Mouse (Mus musculus): ENCODE results near the gene Rpl13.

Rpl13 gene

DNA sequence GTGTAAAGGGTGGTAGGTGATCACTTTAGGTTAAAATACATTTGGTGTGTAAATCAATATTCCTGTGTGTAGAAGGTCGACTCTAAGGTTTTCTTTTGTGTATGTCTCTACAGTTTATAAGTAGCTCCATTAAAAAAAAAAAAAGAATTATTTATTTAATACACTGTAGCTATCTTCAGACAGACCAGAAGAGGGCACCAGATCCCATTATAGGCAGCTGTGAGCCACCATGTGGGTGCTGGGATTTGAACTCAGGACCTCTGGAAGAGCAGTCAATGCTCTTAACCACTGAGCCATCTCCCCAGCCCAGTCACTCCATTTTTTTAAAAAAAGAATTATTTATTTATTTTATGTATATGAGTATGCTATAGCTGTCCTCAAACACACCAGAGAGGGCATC, 5.9 kb downstream of the Rpl13 start:
- DNase-seq (ENCODE audit: low spot score): no peak

DNA sequence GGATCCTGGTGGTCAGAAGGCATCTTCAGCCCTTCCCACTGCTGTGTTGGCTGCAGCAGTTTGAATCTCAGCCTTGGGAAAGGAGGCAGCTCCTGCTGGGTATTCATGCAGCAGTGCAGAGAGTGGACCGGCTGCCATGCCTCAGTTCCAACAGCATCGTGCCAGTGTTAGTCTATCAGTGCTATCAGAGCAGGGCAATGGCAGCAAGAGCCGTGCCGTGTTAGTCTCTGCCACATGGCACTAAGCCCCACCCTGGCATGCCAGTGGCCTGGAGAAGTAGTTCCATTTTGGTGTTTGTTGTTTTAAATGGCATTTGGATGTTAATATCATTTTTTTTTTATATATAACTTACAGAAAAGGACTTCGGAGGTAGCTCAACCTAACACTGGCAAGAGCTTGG, 6.8 kb downstream of the Rpl13 start:
- no peak for DNase-seq (ENCODE audit: low spot score)

DNA sequence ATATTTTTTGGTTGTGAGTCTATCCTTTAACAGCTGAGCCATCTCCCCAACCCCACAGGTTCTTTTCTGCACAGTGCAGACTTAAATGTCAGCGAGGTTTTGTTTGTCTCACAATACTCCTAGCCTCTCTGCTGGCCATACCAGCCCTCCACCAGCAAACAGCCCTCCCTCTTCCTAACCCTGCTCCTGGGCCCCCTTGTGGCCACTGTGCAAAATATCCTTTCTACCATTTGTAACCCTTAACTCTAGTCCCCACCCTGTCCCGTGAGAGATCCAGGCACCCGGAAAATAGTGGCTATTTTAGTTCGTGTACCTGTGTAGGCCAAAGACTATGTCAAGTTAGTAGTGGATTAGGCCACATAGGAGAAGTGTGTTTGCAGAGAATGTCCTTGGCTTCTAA, 8.5 kb downstream of the Rpl13 start:
- no peak for DNase-seq (ENCODE audit: low spot score)

DNA sequence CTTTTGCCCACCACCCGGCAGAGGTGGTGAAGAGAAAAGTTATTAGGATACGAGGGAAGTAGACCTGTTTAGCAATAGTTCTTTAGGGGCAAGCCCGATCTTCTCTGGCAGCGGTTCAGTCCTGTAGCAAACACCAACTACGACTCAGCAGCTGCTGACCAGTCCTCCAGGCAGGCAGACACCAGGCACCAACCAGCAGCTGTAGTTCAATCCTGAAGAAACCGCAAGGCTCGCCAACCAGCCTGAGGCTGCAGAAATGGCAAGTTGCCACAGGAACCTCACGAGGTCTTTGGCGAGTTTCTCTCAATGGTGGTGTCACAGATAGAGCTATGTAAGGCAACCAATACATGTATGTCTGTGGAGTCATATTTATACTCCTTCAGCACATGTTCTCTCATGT, 10.7 kb downstream of the Rpl13 start:
- no peak for DNase-seq (ENCODE audit: low spot score)

DNA sequence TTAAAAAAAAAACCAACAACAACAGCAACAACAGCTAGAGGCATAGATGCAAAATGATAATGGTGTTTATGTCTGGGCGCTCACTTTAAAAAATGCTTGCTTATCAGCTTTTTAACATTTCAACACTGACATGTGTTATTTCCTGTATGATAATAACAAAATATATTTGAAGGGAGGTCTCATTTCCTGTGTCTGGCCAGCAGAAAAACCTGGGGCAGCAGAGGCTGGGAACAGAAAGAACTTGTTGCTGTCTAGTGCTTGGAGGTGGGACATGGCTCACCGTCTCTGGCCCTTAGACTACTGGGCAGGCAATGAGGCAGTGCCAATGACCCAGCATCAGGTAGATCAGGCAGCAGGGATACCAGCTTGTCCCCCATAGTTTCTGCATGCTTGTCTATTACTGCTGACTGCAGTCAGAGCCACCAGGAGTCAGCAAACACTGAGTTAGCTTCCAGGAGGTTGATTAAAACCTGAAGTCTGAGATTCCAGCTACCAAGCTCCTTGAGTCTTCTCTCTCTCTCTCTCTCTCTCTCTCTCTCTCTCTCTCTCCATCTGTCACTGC, 11.8 kb downstream of the Rpl13 start:
- DNase-seq (ENCODE audit: low spot score): no peak

DNA sequence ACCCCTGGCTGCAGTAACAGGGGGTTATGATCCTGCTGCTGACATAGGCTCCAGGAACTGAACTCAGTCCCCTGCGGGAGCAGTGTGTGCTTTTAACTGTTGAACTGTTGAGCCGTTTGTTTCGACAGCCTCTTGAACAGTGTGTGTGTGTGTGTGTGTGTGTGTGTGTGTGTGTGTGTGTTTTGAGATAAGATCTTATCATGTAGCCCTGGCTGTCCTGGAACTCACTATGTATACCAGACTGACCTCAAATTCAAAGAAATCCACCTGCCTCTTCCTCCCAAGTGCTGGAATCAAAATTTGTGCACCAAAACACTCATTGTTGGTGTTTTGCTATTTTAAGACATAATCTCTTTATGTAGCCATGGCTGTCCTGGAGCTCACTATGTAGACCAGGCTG, 12.5 kb downstream of the Rpl13 start:
- no peak for DNase-seq (ENCODE audit: low spot score)

DNA sequence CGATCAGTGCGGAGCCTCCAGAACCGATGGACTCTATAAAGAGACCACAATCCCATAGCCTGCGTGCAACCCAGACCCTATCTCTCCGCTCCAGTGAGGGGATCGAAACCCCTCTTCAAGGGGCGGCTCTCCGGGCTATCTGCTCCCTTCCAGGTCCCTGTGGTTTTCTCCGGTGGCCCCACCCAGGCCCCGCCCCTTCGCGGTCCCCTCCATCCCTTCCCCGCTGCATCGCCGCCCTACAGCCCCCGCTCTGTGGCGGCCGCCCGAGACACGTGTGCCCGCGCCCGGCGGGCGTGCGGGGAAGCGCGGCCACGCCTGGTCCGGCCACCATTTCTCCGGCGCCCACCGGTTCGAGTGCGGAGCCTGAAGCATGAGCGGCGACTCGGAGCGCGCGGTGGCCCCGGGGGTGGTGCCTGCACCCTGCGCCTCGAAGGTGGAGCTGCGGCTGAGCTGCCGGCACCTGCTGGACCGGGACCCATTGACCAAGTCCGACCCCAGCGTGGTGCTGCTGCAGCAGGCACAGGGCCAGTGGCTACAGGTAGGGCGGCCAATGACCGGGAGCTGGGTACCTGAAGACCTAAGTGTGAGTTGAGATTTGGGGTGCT, 15.1 kb downstream of the Rpl13 start, which contains the start of gene Cpne7:
Cpne7 (plus strand) TSS at position 248 of the 605 bp plus-strand sequence.
- DNase-seq (ENCODE audit: low spot score): no peak

DNA sequence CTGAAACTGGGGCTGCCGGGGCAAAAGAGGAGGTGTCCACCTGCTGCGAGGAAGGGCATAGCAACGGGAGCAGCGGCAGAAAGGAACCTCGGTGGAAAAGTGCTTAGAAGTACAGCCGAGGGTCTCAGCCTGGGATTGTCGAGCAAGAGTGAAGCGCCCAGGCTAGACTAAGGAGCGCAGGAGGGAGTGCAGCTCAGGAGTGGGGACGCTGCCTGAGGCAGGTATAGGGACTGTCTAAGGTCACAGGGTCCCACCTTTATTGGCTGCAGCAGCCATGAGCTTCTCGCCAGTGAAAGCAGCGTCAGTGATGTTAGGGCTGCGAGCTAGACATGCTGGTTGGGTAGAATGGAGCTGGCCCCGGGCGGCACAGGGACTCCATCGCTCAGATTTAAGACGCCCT, 15.6 kb downstream of the Rpl13 start:
- no peak for DNase-seq (ENCODE audit: low spot score)

DNA sequence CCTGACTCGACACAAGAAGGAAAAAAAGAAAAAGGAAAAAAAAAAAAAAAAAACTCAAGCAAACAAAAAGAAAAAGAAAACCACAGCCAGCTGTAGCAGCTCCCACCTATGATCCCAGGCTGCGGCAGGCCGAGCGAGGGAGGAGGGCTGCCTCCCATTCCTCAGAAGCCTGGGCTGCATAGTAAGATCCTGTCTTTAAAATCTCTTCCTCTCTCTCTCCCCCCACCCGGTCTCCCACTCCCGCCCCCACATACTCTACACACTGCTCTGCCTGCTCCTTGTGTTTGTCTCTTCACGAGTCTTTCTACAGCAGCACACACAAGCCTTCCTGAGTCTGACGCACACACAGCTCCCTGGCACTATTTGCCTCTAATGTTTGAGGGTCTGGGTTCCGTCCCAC, 19.9 kb downstream of the Rpl13 start:
- no peak for DNase-seq (ENCODE audit: low spot score)

DNA sequence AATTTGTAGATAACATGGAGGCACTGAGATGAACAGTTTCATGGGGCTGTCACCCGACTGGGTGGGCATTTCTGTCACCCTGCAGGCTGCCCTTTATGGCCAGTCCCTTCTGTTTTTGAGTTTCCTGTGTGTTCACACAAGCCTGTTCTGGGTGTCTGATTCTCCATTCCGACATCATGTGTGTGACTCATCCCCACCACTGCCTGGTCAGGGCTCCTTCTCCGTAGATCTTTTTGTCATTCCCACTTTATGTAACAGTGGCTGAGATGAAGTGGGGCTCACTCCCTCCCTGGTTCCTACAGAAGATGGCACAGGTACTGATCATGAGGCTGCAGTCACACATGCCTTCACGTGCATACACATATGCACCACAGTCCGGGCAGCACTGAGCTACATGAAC, 20.5 kb downstream of the Rpl13 start:
- DNase-seq (ENCODE audit: low spot score): no peak

DNA sequence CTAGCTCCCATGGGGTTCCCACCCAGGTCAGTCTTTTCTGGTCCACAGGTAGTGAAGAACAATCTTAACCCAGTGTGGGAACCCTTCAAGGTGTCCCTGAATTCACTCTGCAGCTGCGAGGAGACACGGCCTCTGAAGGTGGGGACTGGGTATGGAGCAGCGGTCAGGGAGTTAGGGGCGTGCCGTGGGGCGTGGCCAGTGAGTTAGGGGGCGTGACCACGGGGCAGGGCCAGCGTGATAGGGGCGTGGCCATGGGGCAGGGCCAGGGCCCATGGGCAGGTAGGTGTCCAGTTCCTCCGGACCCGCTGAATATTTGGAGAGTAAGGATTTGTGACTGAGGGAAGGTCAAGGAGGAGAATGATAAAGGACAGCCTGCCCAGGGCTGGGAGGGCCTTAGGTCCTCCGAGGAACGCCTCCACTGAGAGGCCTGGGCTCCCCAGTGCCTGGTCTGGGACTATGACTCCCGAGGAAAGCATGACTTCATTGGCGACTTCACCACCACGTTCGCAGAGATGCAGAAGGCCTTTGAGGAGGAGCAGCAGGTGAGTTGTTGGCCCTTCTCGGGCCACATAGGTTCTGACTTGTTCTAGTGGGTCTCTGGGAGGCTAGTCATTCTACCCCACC, 24.2 kb downstream of the Rpl13 start:
- no peak for DNase-seq (ENCODE audit: low spot score)

DNA sequence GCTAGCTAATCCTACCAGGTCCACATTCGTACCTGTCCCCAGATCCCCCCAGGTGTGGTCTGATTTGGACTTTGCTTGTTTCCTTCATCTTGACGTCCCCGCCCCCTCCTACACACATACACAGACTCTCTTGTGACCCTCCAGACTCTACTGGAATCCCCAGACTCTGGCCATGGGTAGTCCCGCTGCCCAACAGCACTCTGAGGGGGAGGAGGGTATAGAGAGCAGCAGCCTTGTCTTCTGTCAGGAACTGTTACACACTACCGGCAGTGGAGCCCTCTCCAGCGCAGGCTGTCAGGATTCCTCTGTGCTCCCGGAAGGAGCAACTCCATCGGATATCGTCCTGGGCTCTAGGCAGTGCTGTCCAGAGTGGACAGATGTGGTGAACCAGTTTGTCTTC, 28.9 kb downstream of the Rpl13 start:
- no peak for DNase-seq (ENCODE audit: low spot score)

DNA sequence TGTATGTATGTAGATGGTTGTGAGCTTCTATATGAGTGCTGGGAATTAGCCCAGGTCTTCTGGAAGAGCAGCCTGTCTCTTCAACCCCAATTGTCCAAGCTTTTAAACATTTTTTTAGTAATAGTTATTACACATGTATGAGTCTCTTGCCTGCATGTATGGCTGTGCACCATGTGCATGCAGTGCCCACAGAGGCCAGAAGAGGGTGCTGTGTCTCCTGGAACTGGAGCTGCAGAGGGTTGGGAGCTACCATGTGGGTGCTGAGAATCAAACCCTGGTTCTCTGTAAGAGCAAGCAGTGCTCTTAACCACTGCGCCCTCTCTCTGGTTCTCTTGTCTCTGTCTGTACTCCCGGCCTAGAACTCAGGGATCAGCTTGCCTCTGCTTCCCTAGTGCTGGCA, 30.8 kb downstream of the Rpl13 start:
- no peak for DNase-seq (ENCODE audit: low spot score)

DNA sequence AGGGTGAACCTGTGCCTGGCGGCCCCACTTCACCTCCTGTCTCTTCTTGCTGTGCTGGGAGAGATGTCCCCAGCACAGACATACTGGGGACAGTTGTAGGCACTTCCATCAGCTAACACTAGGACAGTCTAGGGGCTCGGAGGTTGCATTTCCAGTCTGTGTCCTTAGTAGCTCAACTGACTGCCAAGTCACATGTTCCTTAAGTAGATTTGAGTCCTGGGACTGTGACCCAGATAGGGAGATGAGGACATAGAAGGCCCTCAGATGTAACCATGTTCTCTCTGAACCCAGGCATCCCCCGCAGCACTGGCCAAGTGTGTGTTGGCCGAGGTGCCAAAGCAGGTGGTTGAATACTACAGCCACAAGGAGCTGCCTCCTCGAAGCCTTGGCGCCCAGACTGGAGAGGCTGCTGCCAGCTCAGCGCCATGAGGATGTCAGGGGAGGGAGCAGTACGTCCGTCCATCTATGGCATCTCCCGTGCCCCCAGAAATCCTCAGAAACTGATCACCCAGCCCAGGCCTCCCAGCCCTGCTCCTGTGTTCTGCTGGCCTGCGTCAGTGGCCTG, 32.1 kb downstream of the Rpl13 start:
- DNase-seq (ENCODE audit: low spot score): no peak

DNA sequence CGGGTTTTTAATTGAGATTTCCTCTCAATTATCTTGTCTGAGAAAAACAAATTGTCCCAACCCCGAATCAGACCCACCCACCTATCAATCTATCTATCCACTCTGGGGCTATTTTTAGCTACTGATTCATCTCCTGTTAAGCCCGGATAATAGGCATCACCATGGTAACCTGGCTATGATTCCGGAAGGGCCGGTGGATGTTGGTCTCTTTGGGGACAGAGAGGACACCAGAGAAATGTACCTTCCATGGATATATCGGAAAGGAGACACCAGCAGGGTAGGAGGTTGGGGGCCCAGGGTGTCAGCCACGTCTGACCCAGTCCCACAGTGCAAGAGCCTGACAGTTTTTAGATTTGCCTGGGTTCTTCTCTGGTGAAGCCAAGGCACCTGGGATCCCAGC, 33.3 kb downstream of the Rpl13 start:
- DNase-seq (ENCODE audit: low spot score): no peak

DNA sequence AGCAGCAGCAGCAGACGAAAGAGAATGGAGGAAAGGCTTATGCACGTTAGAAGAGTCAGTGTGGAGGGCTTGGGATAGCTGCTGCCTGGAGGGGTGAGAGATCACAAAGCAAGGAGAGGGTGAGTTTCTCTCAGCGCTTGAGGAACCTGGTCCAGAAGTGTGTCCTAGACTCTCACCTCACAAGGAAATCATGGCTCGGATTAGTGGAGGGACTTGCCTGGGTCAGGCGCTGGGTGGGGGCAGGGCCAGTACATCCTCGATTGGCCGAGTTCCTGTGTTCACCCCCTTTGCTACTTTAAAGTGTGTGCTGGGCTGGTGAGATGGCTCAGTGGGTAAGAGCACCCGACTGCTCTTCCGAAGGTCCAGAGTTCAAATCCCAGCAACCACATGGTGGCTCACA, 33.7 kb downstream of the Rpl13 start:
- DNase-seq (ENCODE audit: low spot score): no peak

DNA sequence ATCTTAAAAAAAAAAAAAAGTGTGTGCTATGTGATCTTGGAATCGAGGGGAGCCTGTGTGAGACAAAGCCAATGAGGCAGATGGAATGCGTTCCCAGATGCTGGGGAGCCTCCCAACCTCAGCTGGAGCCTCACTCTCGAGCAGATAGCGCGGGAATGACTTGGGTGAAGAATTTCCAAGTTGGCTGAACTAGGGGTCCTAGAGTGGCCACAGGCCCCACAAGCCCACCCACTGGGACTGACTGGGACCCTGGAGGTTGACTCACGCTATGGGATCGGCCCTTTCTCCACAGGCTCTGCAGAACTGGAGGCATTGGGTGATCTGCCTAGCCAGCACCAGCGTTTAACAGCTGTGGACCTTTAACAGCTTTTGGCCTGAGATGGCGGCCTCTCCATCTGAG, 34.1 kb downstream of the Rpl13 start:
- no peak for DNase-seq (ENCODE audit: low spot score)

DNA sequence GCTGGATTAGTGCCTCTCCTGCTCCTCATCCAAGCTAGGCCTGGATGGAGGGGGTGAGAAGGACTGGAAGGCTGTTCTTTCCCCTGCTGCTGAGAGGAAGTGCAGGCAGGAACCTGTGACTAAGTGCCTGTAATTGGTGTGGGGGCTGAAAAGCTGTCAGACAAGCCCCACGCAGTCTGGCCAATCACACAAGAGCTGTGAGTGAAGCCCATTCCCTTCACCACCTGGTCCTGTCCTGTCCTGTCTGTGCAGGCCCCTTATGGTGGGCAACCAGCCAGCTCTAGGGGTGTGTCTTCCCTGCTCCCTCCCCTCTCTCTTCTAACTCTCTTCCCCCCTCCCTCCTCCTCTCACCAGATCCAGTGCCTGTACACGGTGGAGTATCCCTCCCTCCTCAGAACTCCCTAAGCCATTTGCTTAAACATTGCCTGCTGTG, 35.5 kb downstream of the Rpl13 start:
- no peak for DNase-seq (ENCODE audit: low spot score)

DNA sequence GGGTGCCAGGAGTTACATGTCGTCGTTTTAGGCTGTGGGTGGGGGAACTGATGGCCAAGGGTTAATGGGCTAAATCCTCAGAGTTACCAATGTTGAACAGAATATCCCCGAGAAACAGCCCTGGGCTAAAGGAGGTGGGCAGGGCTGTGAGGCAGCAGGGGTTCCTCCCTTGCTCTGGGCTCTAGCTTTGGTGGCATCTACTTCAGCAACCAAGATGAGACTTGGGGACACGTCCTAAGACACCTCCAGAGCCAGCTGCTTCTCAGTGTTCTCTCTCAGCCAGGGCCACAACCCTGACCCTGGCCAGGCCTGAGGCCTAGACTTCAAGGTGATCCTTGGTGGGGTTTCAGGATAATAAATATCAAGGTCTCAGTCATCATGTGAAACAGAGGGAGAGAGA, 36.6 kb downstream of the Rpl13 start:
- no peak for DNase-seq (ENCODE audit: low spot score)

DNA sequence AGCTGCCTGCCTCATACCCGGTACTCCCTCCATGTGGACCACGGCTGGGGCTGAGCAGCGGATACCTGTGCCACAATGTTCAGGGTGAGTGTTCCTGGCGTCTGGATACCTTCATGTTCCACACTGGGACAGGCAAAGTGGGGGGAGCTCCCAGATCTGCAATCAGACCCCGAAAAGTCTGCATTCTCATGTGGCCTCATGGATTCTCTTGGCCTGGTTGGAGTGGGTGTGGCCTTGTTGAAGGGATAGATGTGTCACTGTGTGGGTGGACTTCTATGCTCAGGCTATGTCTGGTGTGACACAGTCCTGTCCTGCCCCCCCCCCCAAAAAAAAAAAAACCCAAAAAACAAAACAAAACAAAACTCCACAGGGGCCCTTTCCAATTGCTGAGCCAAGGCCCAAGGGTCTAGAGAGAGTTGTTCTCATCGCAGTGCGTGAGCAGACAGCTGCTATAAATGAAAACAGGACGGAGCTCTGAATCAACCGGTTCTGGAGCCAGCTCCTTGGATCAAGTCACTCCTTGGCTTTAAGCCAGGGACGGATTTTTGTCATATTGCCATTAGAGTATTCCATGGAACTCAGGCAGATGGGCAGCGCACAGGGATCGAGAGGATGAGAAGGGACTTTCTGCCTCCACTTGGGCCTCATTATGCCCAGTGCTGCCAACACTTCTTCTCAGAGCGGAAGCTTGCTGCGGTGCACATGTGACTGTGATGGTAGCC, 39.8 kb downstream of the Rpl13 start:
- DNase-seq (ENCODE audit: low spot score): peak; percentile 56

DNA sequence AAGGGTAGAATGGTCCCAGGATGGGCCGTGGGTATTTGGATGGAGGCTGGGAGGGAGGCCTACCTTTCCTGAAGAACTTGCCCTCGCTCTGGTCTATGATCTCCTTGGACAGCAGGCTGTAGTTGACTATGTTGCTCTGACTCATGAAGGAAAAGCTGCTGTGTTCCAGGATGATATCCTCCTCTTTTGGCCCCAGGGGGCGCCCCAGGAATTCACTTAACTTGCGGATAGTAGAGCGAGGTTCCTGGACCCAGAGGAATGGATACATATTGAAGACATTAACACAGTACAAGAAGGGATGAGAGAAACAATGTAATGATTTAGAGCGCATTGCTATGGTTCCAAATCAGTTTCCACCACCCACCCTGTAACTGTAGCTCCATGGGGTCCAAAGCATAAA, 43.1 kb downstream of the Rpl13 start:
- no peak for DNase-seq (ENCODE audit: low spot score)

DNA sequence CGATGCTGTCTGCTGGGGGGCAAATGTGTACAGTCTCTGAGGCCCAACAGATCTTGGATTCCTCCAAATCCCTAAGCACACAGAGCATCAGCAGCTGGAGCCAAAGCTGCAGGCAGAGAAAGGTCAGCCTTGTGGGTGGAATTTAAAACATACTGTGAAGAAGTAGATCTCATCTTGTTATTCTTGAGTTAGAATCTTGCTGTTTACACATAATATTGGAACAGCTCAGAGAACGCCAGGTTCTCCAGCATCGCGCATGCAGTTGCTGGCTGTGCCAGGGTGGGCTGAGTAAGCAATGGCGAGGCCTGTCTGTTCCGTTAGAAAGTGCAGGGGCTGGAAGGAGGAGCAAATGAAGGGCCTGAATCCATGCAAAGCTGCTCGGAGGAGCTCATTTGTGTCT, 44.2 kb downstream of the Rpl13 start:
- DNase-seq (ENCODE audit: low spot score): no peak

DNA sequence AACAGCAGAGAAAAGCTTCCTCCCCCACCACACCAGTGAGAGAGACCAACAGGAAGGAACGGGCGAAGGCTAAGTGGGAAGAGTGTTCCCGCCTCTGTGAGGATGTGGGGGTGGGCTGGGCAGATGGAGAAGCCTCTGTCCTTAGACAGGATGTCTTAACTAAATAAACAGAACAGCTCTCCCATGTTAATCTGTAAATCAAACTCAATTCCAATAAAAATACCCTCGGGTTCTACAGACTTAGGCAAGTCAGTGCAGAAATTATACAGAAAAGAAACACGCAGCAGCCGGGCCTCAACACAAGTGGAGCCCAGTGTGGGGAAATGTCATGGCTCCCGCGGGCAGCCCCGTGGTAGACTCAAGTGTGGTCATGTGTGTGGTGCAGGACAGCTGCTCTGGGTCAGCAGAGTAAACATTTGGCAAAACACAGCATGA, 48.6 kb downstream of the Rpl13 start:
- DNase-seq (ENCODE audit: low spot score): no peak
